Mouse (Mus musculus) brain, adult 2 months (tissue): ENCODE measurements at regions not wholly inside any gene's neighbourhood (a gene's known extent, or its start where the extent isn't known, plus 50 kb on each side); places are given as distances from the start of the nearest gene placed in this dataset.

Experiments
- DNase-seq: peaks from one replicate; pipeline ENCODE4 v3.0.0; 2011; ENCODE audit warnings: low read depth, low spot score

DNA sequence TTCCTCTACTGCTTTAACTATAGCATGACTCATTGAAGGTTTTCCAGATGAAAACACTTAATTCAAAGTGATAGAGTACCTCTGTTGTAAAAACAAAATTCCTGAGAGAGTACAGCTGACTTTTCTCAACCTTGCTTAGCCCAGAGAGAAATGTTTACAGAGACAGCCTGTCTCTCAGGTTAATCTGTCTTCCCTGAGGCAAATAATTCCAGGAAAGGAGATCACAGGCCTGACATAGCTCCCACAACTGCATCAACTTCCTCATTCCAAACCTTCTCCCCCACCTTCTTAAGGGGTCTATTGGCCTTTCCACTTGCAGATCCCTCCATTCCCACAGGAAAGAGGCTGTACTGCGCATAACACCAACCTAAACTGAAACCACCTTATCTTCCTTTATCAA lies 586.1 kb upstream of the Impad1 start:
- DNase-seq, result no peak

GRCm38 (mm10) chr4:5358274-5358673 lies 565.1 kb upstream of the Impad1 start:
- DNase-seq, result peak; percentile 36

GRCm38 (mm10) chr4:5346226-5346625 lies 553.1 kb upstream of the Impad1 start:
- no peak for DNase-seq

- no peak for DNase-seq
Observed at GRCm38 (mm10) chr4:5344739-5345138, 551.6 kb upstream of the Impad1 start.

DNA sequence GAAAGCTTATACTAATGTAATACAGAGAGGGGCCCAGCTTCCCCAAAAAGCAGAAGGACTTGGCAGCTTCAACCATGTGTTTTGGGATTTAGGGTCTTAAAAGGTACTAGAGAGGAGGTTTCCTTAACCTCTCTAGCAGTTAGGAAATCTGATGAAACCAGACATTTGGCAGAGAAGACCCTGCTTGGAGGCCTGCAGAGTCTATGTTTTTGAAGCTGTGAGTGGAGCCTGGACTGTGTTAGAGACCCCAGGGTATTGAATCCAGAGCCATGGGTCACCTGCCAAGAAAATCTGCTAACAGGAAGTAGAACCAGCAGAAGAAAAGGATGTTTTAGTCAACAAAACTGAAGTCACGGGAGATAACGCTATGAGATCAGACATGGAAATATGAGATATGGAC lies 551.2 kb upstream of the Impad1 start:
- DNase-seq, result no peak

GRCm38 (mm10) chr4:5337158-5337896 lies 544.2 kb upstream of the Impad1 start:
- no peak for DNase-seq

- peak; percentile 39 for DNase-seq
Observed at GRCm38 (mm10) chr4:5335030-5335429, 541.9 kb upstream of the Impad1 start.

DNA sequence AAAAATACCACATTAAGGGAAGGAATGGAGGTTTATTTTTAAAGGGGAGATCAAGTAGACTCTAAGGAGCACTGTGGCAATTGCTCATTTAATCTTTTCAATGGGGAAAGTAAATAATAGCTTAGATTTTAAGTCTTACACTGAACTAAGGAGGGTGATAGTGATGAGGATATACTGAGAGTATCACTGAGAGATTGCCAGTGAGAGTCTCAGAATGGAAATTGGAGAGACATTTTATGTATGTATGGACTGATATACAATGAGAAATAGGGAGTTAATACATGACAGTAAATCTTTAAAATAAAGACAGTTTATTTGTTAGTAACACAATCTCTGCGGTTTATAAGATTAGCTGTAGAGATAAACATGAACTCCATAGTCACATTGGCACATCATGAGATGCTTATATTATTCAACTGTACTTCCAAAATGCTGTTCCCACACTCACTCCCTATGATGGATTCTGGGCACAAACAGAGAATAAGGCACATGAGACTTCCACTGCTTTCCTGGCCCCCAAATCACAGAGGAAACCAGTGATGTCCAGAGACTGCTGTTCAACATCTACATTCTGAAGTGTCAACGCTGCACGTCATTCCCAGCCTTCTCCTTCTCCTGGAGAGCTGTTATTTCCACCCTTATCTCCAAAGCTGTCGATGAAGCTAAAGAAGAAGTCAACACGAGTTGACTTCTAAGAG lies 535.5 kb upstream of the Impad1 start:
- no peak for DNase-seq

GRCm38 (mm10) chr4:5327171-5327661 lies 534.1 kb upstream of the Impad1 start:
- DNase-seq, result peak; percentile 80

- no peak for DNase-seq
Observed at GRCm38 (mm10) chr4:5301461-5301860, 508.3 kb upstream of the Impad1 start.

DNA sequence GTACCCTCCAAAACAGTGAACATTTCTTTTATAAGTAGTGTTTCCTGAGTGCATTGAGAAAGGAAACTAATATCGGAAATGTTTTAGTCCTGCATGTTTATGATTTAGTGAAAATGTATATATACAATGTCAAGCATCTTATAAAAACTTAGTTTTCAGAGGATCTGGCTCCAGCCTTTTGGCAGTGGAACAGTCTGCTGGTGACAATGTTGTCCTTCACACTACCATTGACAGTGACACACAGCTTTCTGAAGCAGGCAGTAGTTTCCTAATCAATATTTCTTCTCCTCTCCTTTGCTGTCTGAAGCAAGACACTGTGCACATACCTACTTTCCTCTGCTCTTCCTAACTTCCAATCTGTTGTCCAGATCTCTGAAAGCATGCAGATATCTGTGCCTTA lies 507.9 kb upstream of the Impad1 start:
- DNase-seq, result no peak

GRCm38 (mm10) chr4:5299208-5299607 lies 506.1 kb upstream of the Impad1 start:
- peak; percentile 27 for DNase-seq

- peak; percentile 33 for DNase-seq
Observed at GRCm38 (mm10) chr4:5294030-5294429, 500.9 kb upstream of the Impad1 start.

- DNase-seq, result no peak
Observed at GRCm38 (mm10) chr4:5276113-5276512, 483.0 kb upstream of the Impad1 start.
